Mouse (Mus musculus) spleen, embryonic (tissue): Measurements from ENCODE around the gene Gadd45b.

ENCODE experiments used
- CTCF ChIA-PET: fragments of 350-600 bp; sonication (Branson Sonifier 250); formaldehyde crosslinking; loops from one replicate; lab custom pipeline; 2022; lab: Charles Lee

Gene Gadd45b

GRCm38 (mm10) chr10:80972071-80972987 is 42.5 kb downstream of the Gadd45b start:
- CTCF ChIA-PET, result no interaction called here

DNA sequence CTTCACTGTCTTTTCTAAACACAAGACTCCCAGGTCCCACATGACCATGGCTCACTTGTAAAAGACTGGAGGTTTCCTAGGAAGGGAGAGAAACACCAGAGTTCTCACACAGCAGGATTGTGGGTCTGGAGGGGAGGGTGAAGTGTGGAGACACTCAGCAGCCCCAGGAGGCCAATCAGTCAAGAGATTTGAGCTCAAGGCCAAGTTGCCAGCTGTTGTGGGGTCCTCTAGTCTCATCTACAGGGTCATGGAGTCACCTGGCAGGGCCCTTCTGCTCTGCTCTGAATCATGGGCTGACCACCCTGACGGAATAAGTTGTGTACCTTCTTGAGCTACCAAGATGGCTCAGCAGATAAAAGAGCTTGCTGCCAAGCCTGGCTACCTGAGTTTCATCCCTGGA is 43.8 kb downstream of the Gadd45b start:
- CTCF ChIA-PET, result no interaction called here

GRCm38 (mm10) chr10:80975478-80975877 is 45.6 kb downstream of the Gadd45b start:
- CTCF ChIA-PET, result no interaction called here

GRCm38 (mm10) chr10:80981564-80982112 is 51.8 kb downstream of the Gadd45b start:
- CTCF ChIA-PET, result no interaction called here
